Mouse (Mus musculus) MEL (cell line): ENCODE results near the gene Olfr1209.

Experiments used
- BHLHE40 ChIP-seq: IDR thresholded peaks from 2 replicates; pipeline ENCODE4 v1.6.1; 2012; ENCODE audit warnings: low read depth, mild to moderate bottlenecking, inconsistent platforms, low read length, improper control_type of control experiment, borderline replicate concordance
- CHD1 ChIP-seq: IDR thresholded peaks from 2 replicates; pipeline ENCODE4 v1.6.1; 2012; ENCODE audit warnings: low read depth, mild to moderate bottlenecking, inconsistent platforms, low read length, improper control_type of control experiment
- CTCF ChIP-seq, 3 experiments: IDR thresholded peaks in 2 of 3; conservative IDR thresholded peaks in 1 of 3; 2 replicates each; pipeline ENCODE4 v1.5.1; 2011 to 2012; ENCODE audit warnings: low read length in 3 of 3, low read depth in 2 of 3, mild to moderate bottlenecking in 2 of 3, improper control_type of control experiment in 1 of 3, inconsistent platforms in 1 of 3, mixed read lengths in 1 of 3, moderate library complexity in 1 of 3; ENCODE audit not compliant: control insufficient read depth in 1 of 3, insufficient read depth in 1 of 3, poor library complexity in 1 of 3, severe bottlenecking in 1 of 3
- EP300 ChIP-seq, 2 experiments: IDR thresholded peaks; 2 replicates each; pipeline ENCODE4 v1.6.1; 2011; ENCODE audit warnings: improper control_type of control experiment in 2 of 2, low read length in 2 of 2, low read depth in 1 of 2, mild to moderate bottlenecking in 1 of 2
- GATA1 ChIP-seq: IDR thresholded peaks from 2 replicates; pipeline ENCODE4 v1.6.1; 2011; ENCODE audit warnings: low read depth, low read length, improper control_type of control experiment
- KAT2A ChIP-seq: conservative IDR thresholded peaks from 2 replicates; pipeline ENCODE4 v1.6.1; 2012; ENCODE audit warnings: low read depth, low read length, improper control_type of control experiment, inconsistent platforms
- MAFK ChIP-seq: IDR thresholded peaks from 2 replicates; pipeline ENCODE4 v1.6.1; 2011; ENCODE audit warnings: low read depth, mild to moderate bottlenecking, low read length, improper control_type of control experiment, borderline replicate concordance
- MAX ChIP-seq: IDR thresholded peaks from 2 replicates; pipeline ENCODE4 v1.6.1; 2011; ENCODE audit warnings: low read length, improper control_type of control experiment
- NRF1 ChIP-seq: IDR thresholded peaks from 2 replicates; pipeline ENCODE4 v1.6.1; 2014; ENCODE audit warnings: low read depth, mild to moderate bottlenecking, inconsistent platforms, low read length, improper control_type of control experiment, moderate library complexity; ENCODE audit not compliant: poor library complexity, insufficient read depth, severe bottlenecking
- POLR2A ChIP-seq, 2 experiments: IDR thresholded peaks; 2 replicates each; pipeline ENCODE4 v1.6.1; 2011 to 2012; ENCODE audit warnings: low read length in 2 of 2, mild to moderate bottlenecking in 2 of 2, control low read depth in 1 of 2, improper control_type of control experiment in 1 of 2, low read depth in 1 of 2, moderate library complexity in 1 of 2; ENCODE audit not compliant: control insufficient read depth in 1 of 2, insufficient read depth in 1 of 2, poor library complexity in 1 of 2

DNA sequence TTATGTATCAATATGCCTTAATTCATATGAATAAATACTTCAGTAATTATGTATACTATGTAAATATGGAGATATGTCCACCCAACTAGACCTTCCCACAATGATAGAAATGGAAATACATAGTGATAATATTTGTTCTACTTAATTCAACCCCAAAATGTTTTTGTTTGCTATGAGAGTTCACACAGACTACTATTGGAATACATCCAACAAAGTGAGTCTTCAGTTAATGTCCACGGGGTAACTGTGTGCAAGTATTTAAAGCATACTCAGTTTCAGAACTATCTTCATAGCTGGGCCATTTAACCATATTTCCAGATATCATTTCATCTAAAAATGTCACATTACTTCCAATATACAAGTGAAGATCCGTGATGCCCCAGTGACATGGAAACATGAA, 52.0 kb downstream of the Olfr1209 start, which contains the start of gene Olfr1206:
- no peak for TF ChIP-seq POLR2A (IDR thresholded peaks at IDR 0.05; ENCODE audit: control insufficient read depth in 1 of 2, insufficient read depth in 1 of 2, low read depth in 1 of 2, low read length in 2 of 2, poor library complexity in 1 of 2)
- TF ChIP-seq CTCF (IDR thresholded peaks at IDR 0.05 in 2 of 3, conservative IDR thresholded peaks at IDR 0.05 in 1 of 3; ENCODE audit: control insufficient read depth in 1 of 3, insufficient read depth in 1 of 3, low read depth in 2 of 3, low read length in 3 of 3, poor library complexity in 1 of 3, severe bottlenecking in 1 of 3), result no peak
- no peak for TF ChIP-seq MAX
- no peak for TF ChIP-seq CHD1
- no peak for TF ChIP-seq KAT2A
- TF ChIP-seq EP300 (IDR thresholded peaks at IDR 0.05; ENCODE audit: low read depth in 1 of 2, low read length in 2 of 2), result no peak
- TF ChIP-seq GATA1, result no peak
- TF ChIP-seq BHLHE40, result no peak
- TF ChIP-seq MAFK, result no peak
- no peak for TF ChIP-seq NRF1
